Comparison of ENCODE assay signal across 15 mouse cellular contexts in genomic region chr7:143305808-143306207, GRCm38 (mm10).
DNase-seq lines count a peak whose midpoint lies in the region; ATAC-seq and TF ChIP-seq lines count a peak whose summit lies in the region.
"Had no signal": no experiment of that assay in that cellular context is flagged by ENCODE, and none has a peak within 500 bp of the region (broad histone marks: within the 10 kb centered on the region; RNA-seq: fewer than 3 reads in every experiment).

No protein-coding gene starts in this region.

- peaks cover 28% of the 10 kb centered on the region for H3K4me1 ChIP-seq in hindbrain, embryonic 12.5 days
- H3K4me1 ChIP-seq in hindbrain, postnatal 0 days (ENCODE audit: insufficient read depth, low read length) = no peaks in the 10 kb centered on the region; the same call in 1 of the 2 replicates
- peaks cover 44% of the 10 kb centered on the region for H3K4me1 ChIP-seq in limb, embryonic 14.5 days (ENCODE audit: control insufficient read depth, insufficient read depth, low read length)

- DNase-seq in hindbrain, postnatal 0 days (ENCODE audit: low spot score) = no peak
- DNase-seq in retina, postnatal 1 day = peak; percentile 21
- DNase-seq in retina, embryonic 14.5 days (ENCODE audit: low spot score) = no peak
- DNase-seq in limb, embryonic 14.5 days (ENCODE audit: low spot score) = peak; percentile 92
- no peak for DNase-seq in layer of hippocampus, adult 9-10 months (ENCODE audit: low spot score)
- DNase-seq in layer of hippocampus, adult 11-12 months (ENCODE audit: low spot score) = no peak
- DNase-seq: adrenal gland, postnatal 36 days; cerebellum, adult 18-20 months; gastrocnemius, postnatal 14 days; heart, postnatal 36 days; right cerebral cortex, adult 18-20 months had no signal

- no peaks in the 10 kb centered on the region for H3K27me3 ChIP-seq in hindbrain, embryonic 12.5 days
- no peaks in the 10 kb centered on the region for H3K27me3 ChIP-seq in hindbrain, postnatal 0 days (ENCODE audit: insufficient read depth, low read length)
- H3K27me3 ChIP-seq in limb, embryonic 14.5 days (ENCODE audit: control insufficient read depth, insufficient read depth, low read length) = no peaks in the 10 kb centered on the region

- H3K9ac ChIP-seq in hindbrain, embryonic 12.5 days = no peak overlapping the region
- no peak overlapping the region for H3K9ac ChIP-seq in hindbrain, postnatal 0 days (replicated peaks; ENCODE audit: low read length)
- 0 out of 2 replicates have a peak overlapping the region, but pooled peaks have one; percentile 16 for H3K9ac ChIP-seq in limb, embryonic 14.5 days (ENCODE audit: low read depth, low read length, severe bottlenecking)
- H3K9ac ChIP-seq: liver, embryonic 14.5 days had no signal

- TF ChIP-seq POLR2A in limb, embryonic 14.5 days (IDR thresholded peaks at IDR 0.05; ENCODE audit: borderline replicate concordance, extremely low read depth, insufficient read depth, insufficient read length) = no peak

- no peak for TF ChIP-seq CTCF in hindbrain, postnatal 0 days (IDR thresholded peaks at IDR 0.05; ENCODE audit: low read depth)

- H3K27ac ChIP-seq in hindbrain, embryonic 12.5 days = peak overlapping the region; percentile 40; the same call in 1 of the 2 replicates
- no peak overlapping the region for H3K27ac ChIP-seq in hindbrain, postnatal 0 days
- H3K27ac ChIP-seq in limb, embryonic 14.5 days (replicated peaks; ENCODE audit: low read depth, low read length) = peak overlapping the region; percentile 75
- H3K27ac ChIP-seq: liver, embryonic 14.5 days had no signal

- no peak overlapping the region for H3K4me3 ChIP-seq in hindbrain, embryonic 12.5 days
- H3K4me3 ChIP-seq in hindbrain, postnatal 0 days (ENCODE audit: low read length) = no peak overlapping the region
- H3K4me3 ChIP-seq in limb, embryonic 14.5 days (replicated peaks; ENCODE audit: low read length) = no peak overlapping the region

- no peaks in the 10 kb centered on the region for H3K36me3 ChIP-seq in hindbrain, embryonic 12.5 days
- H3K36me3 ChIP-seq in hindbrain, postnatal 0 days (ENCODE audit: insufficient read depth, low read length) = no peaks in the 10 kb centered on the region
- no peaks in the 10 kb centered on the region for H3K36me3 ChIP-seq in limb, embryonic 14.5 days (ENCODE audit: control insufficient read depth, insufficient read depth, low read length)

- H3K9me3 ChIP-seq in hindbrain, embryonic 12.5 days (replicated peaks) = no peaks in the 10 kb centered on the region
- no peaks in the 10 kb centered on the region for H3K9me3 ChIP-seq in hindbrain, postnatal 0 days (ENCODE audit: low read length)
- no peaks in the 10 kb centered on the region for H3K9me3 ChIP-seq in limb, embryonic 14.5 days (ENCODE audit: control insufficient read depth, low read length)

- no peak overlapping the region; the same call in 1 of the 2 replicates for H3K4me2 ChIP-seq in hindbrain, embryonic 12.5 days (replicated peaks)
- H3K4me2 ChIP-seq in hindbrain, postnatal 0 days (ENCODE audit: low read depth, low read length) = no peak overlapping the region
- peak overlapping the region; percentile 25; the same call in 1 of the 2 replicates for H3K4me2 ChIP-seq in limb, embryonic 14.5 days (replicated peaks; ENCODE audit: low read depth, low read length, severe bottlenecking)

- peak; percentile 40; the same call in 1 of the 2 replicates for ATAC-seq in hindbrain, embryonic 12.5 days (ENCODE audit: low FRiP score)
- no peak for ATAC-seq in hindbrain, postnatal 0 days
- peak; percentile 81 for ATAC-seq in limb, embryonic 14.5 days (ENCODE audit: low FRiP score, low read depth)
- no peak for ATAC-seq in frontal cortex, adult (ENCODE audit: low TSS enrichment)
- ATAC-seq: CD4-positive, CD25-positive, alpha-beta regulatory T cell, adult 4 months had no signal

- 37% methylated on average over 10 of the region's 10 CpGs for WGBS in hindbrain, embryonic 12.5 days
- 41% methylated on average over 10 of the region's 10 CpGs for WGBS in hindbrain, postnatal 0 days
- WGBS in limb, embryonic 14.5 days = 8% methylated on average over 10 of the region's 10 CpGs

Comparison
In these comparisons a context has a peak if more than half of its experiments do, and no peak if none do; other contexts are left out.
1. ATAC-seq: peak in hindbrain, embryonic 12.5 days (single experiment) and limb, embryonic 14.5 days (single experiment); none in hindbrain, postnatal 0 days (single experiment) and frontal cortex, adult (single experiment).
2. DNase-seq: peak in retina, postnatal 1 day (single experiment) and limb, embryonic 14.5 days (single experiment); none in hindbrain, postnatal 0 days (single experiment), retina, embryonic 14.5 days (single experiment), layer of hippocampus, adult 9-10 months (single experiment) and layer of hippocampus, adult 11-12 months (single experiment).